Mouse (Mus musculus): Measurements from ENCODE around the gene Adora3. TPM values are rescaled to one million over a fixed set of nuclear protein-coding genes. Genes with fewer than 3 reads are reported as not detected.

The Adora3 gene
- polyA plus RNA-seq, 1 experiment from 2014 or later: 0.23 TPM

GRCm38 (mm10) chr3:105929821-105930220, 59.2 kb downstream of the Adora3 start:
- no peaks in the 10 kb centered on the region for H3K36me3 ChIP-seq (ENCODE audit: control insufficient read depth, insufficient read depth, low read length)
- WGBS: 85% methylated on average over 7 of the region's 7 CpGs
- no peak for DNase-seq (ENCODE audit: low spot score)

GRCm38 (mm10) chr3:105931095-105931494, 60.4 kb downstream of the Adora3 start:
- DNase-seq (ENCODE audit: low spot score): no peak

More at GRCm38 (mm10) chr3:105929821-105930220, 59.2 kb downstream of the Adora3 start:
- Histone ChIP-seq H3K4me2 (replicated peaks; ENCODE audit: low read depth, low read length) (no peak overlapping the region), H3K9ac (ENCODE audit: low read depth, low read length) (no peak overlapping the region), H3K27me3 (ENCODE audit: control insufficient read depth, insufficient read depth, low read length) (no peaks in the 10 kb centered on the region), H3K4me3 (ENCODE audit: low read depth, low read length) (no peak overlapping the region), H3K4me1 (replicated peaks; ENCODE audit: control insufficient read depth, insufficient read depth, low read length) (no peaks in the 10 kb centered on the region), H3K9me3 (ENCODE audit: control insufficient read depth, low read length) (no peaks in the 10 kb centered on the region), H3K27ac (ENCODE audit: low read depth, low read length) (no peak overlapping the region)
- no peak for ATAC-seq (ENCODE audit: low FRiP score)

GRCm38 (mm10) chr3:105932240-105933071, 61.8 kb downstream of the Adora3 start, which contains the start of gene I830077J02Rik:
Gene I830077J02Rik (minus strand): TSS chr3:105932664.
- no peaks in the 10 kb centered on the region for H3K27me3 ChIP-seq (ENCODE audit: control insufficient read depth, insufficient read depth, low read length)
- DNase-seq (ENCODE audit: low spot score): no peak
- no peak within 1 kb of the TSS for H3K4me3 ChIP-seq (ENCODE audit: low read depth, low read length)
- 88% methylated on average over 8 of the region's 8 CpGs for WGBS
- no peak within 1 kb of the TSS for H3K27ac ChIP-seq (ENCODE audit: low read depth, low read length)
- no peak within 1 kb of the TSS for H3K9ac ChIP-seq (ENCODE audit: low read depth, low read length)
- no peak within 1 kb of the TSS for H3K4me2 ChIP-seq (replicated peaks; ENCODE audit: low read depth, low read length)
- H3K9me3 ChIP-seq (ENCODE audit: control insufficient read depth, low read length): no peaks in the 10 kb centered on the region
- ATAC-seq (ENCODE audit: low FRiP score): no peak
- H3K36me3 ChIP-seq (ENCODE audit: control insufficient read depth, insufficient read depth, low read length): no peaks in the 10 kb centered on the region
- no peaks in the 10 kb centered on the region for H3K4me1 ChIP-seq (replicated peaks; ENCODE audit: control insufficient read depth, insufficient read depth, low read length)

More at GRCm38 (mm10) chr3:105931095-105931494, 60.4 kb downstream of the Adora3 start:
- Histone ChIP-seq H3K27ac (ENCODE audit: low read depth, low read length) (no peak overlapping the region), H3K9me3 (ENCODE audit: control insufficient read depth, low read length) (no peaks in the 10 kb centered on the region), H3K4me3 (ENCODE audit: low read depth, low read length) (no peak overlapping the region), H3K4me2 (replicated peaks; ENCODE audit: low read depth, low read length) (no peak overlapping the region), H3K4me1 (replicated peaks; ENCODE audit: control insufficient read depth, insufficient read depth, low read length) (no peaks in the 10 kb centered on the region), H3K9ac (ENCODE audit: low read depth, low read length) (no peak overlapping the region), H3K27me3 (ENCODE audit: control insufficient read depth, insufficient read depth, low read length) (no peaks in the 10 kb centered on the region), H3K36me3 (ENCODE audit: control insufficient read depth, insufficient read depth, low read length) (no peaks in the 10 kb centered on the region)
- whole genome bisulfite sequencing: 89% methylated on average over 2 of the region's 2 CpGs
- ATAC-seq (ENCODE audit: low FRiP score): no peak

GRCm38 (mm10) chr3:105933926-105934325, 63.3 kb downstream of the Adora3 start:
- Histone ChIP-seq H3K27me3 (ENCODE audit: control insufficient read depth, insufficient read depth, low read length) (no peaks in the 10 kb centered on the region), H3K4me2 (replicated peaks; ENCODE audit: low read depth, low read length) (no peak overlapping the region), H3K9ac (ENCODE audit: low read depth, low read length) (no peak overlapping the region), H3K4me1 (replicated peaks; ENCODE audit: control insufficient read depth, insufficient read depth, low read length) (no peaks in the 10 kb centered on the region), H3K4me3 (ENCODE audit: low read depth, low read length) (no peak overlapping the region), H3K9me3 (ENCODE audit: control insufficient read depth, low read length) (no peaks in the 10 kb centered on the region), H3K36me3 (ENCODE audit: control insufficient read depth, insufficient read depth, low read length) (no peaks in the 10 kb centered on the region), H3K27ac (ENCODE audit: low read depth, low read length) (no peak overlapping the region)
- ATAC-seq (ENCODE audit: low FRiP score) (no peak), DNase-seq (ENCODE audit: low spot score) (no peak)
- 95% methylated on average over 6 of the region's 6 CpGs for WGBS

GRCm38 (mm10) chr3:105935033-105935432, 64.4 kb downstream of the Adora3 start:
- no peaks in the 10 kb centered on the region for H3K27me3 ChIP-seq (ENCODE audit: control insufficient read depth, insufficient read depth, low read length)
- H3K4me3 ChIP-seq (ENCODE audit: low read depth, low read length): no peak overlapping the region
- H3K4me2 ChIP-seq (replicated peaks; ENCODE audit: low read depth, low read length): no peak overlapping the region
- H3K27ac ChIP-seq (ENCODE audit: low read depth, low read length): no peak overlapping the region
- no peaks in the 10 kb centered on the region for H3K36me3 ChIP-seq (ENCODE audit: control insufficient read depth, insufficient read depth, low read length)
- 92% methylated on average over 5 of the region's 5 CpGs for WGBS
- DNase-seq (ENCODE audit: low spot score) (no peak), ATAC-seq (ENCODE audit: low FRiP score) (no peak)
- no peaks in the 10 kb centered on the region for H3K9me3 ChIP-seq (ENCODE audit: control insufficient read depth, low read length)
- H3K4me1 ChIP-seq (replicated peaks; ENCODE audit: control insufficient read depth, insufficient read depth, low read length): no peaks in the 10 kb centered on the region
- no peak overlapping the region for H3K9ac ChIP-seq (ENCODE audit: low read depth, low read length)

GRCm38 (mm10) chr3:105936111-105936510, 65.5 kb downstream of the Adora3 start:
- ATAC-seq (ENCODE audit: low FRiP score): no peak
- H3K4me3 ChIP-seq (ENCODE audit: low read depth, low read length): no peak overlapping the region
- H3K9ac ChIP-seq (ENCODE audit: low read depth, low read length): no peak overlapping the region
- H3K36me3 ChIP-seq (ENCODE audit: control insufficient read depth, insufficient read depth, low read length): no peaks in the 10 kb centered on the region
- no peaks in the 10 kb centered on the region for H3K4me1 ChIP-seq (replicated peaks; ENCODE audit: control insufficient read depth, insufficient read depth, low read length)
- H3K27me3 ChIP-seq (ENCODE audit: control insufficient read depth, insufficient read depth, low read length): no peaks in the 10 kb centered on the region
- no peaks in the 10 kb centered on the region for H3K9me3 ChIP-seq (ENCODE audit: control insufficient read depth, low read length)
- no peak for DNase-seq (ENCODE audit: low spot score)
- H3K27ac ChIP-seq (ENCODE audit: low read depth, low read length): no peak overlapping the region
- WGBS: 94% methylated on average over 4 of the region's 4 CpGs
- no peak overlapping the region for H3K4me2 ChIP-seq (replicated peaks; ENCODE audit: low read depth, low read length)

GRCm38 (mm10) chr3:105951348-105951747, 80.7 kb downstream of the Adora3 start:
- ATAC-seq (ENCODE audit: low FRiP score): no peak
- Histone ChIP-seq H3K9ac (ENCODE audit: low read depth, low read length) (no peak overlapping the region), H3K9me3 (ENCODE audit: control insufficient read depth, low read length) (no peaks in the 10 kb centered on the region), H3K27me3 (ENCODE audit: control insufficient read depth, insufficient read depth, low read length) (no peaks in the 10 kb centered on the region), H3K4me3 (ENCODE audit: low read depth, low read length) (no peak overlapping the region), H3K36me3 (ENCODE audit: control insufficient read depth, insufficient read depth, low read length) (peaks cover 9% of the 10 kb centered on the region; the same call in 1 of the 2 replicates), H3K4me2 (replicated peaks; ENCODE audit: low read depth, low read length) (no peak overlapping the region), H3K4me1 (replicated peaks; ENCODE audit: control insufficient read depth, insufficient read depth, low read length) (no peaks in the 10 kb centered on the region), H3K27ac (ENCODE audit: low read depth, low read length) (no peak overlapping the region)
- WGBS: 91% methylated on average over 7 of the region's 7 CpGs
- no peak for DNase-seq (ENCODE audit: low spot score)

- DNase-seq (ENCODE audit: low spot score) (no peak), ATAC-seq (ENCODE audit: low FRiP score) (no peak)
- no peaks in the 10 kb centered on the region for H3K9me3 ChIP-seq (ENCODE audit: control insufficient read depth, low read length)
- H3K9ac ChIP-seq (ENCODE audit: low read depth, low read length): no peak overlapping the region
- H3K27me3 ChIP-seq (ENCODE audit: control insufficient read depth, insufficient read depth, low read length): no peaks in the 10 kb centered on the region
- WGBS: 98% methylated on average over 1 of the region's 1 CpGs
- no peak overlapping the region for H3K27ac ChIP-seq (ENCODE audit: low read depth, low read length)
- H3K4me1 ChIP-seq (replicated peaks; ENCODE audit: control insufficient read depth, insufficient read depth, low read length): 0 out of 2 replicates have a peak, but pooled peaks cover 6% of the 10 kb centered on the region
- H3K4me2 ChIP-seq (replicated peaks; ENCODE audit: low read depth, low read length): no peak overlapping the region
- H3K4me3 ChIP-seq (ENCODE audit: low read depth, low read length): no peak overlapping the region
- 0 out of 2 replicates have a peak, but pooled peaks cover 1% of the 10 kb centered on the region for H3K36me3 ChIP-seq (ENCODE audit: control insufficient read depth, insufficient read depth, low read length)
These were observed 86.6 kb downstream of the Adora3 start for GRCm38 (mm10) chr3:105957235-105957634.

- ATAC-seq (ENCODE audit: low FRiP score): no peak
- Histone ChIP-seq H3K4me2 (replicated peaks; ENCODE audit: low read depth, low read length) (peak overlapping the region; percentile 61), H3K27me3 (ENCODE audit: control insufficient read depth, insufficient read depth, low read length) (no peaks in the 10 kb centered on the region), H3K4me1 (replicated peaks; ENCODE audit: control insufficient read depth, insufficient read depth, low read length) (0 out of 2 replicates have a peak, but pooled peaks cover 6% of the 10 kb centered on the region), H3K36me3 (ENCODE audit: control insufficient read depth, insufficient read depth, low read length) (0 out of 2 replicates have a peak, but pooled peaks cover 2% of the 10 kb centered on the region), H3K4me3 (ENCODE audit: low read depth, low read length) (peak overlapping the region; percentile 88), H3K27ac (ENCODE audit: low read depth, low read length) (no peak overlapping the region), H3K9ac (ENCODE audit: low read depth, low read length) (peak overlapping the region; percentile 95), H3K9me3 (ENCODE audit: control insufficient read depth, low read length) (no peaks in the 10 kb centered on the region)
- WGBS: 45% methylated on average over 5 of the region's 5 CpGs
- no peak for DNase-seq (ENCODE audit: low spot score)
These were observed 87.5 kb downstream of the Adora3 start for GRCm38 (mm10) chr3:105958204-105958603.

Measured in hindbrain, embryonic 11.5 days (tissue).